Mouse (Mus musculus) heart, postnatal 25 days (tissue): ENCODE measurements around the gene Tedc2. TPM values are rescaled to one million over a fixed set of nuclear protein-coding genes. Genes with fewer than 3 reads are reported as not detected.

Experiments
- DNase-seq: peaks from one replicate; pipeline ENCODE4 v3.0.0; 2022; ENCODE audit warnings: low spot score
- intact Hi-C: fragments of 180-260 bp; cut with DNase I; formaldehyde crosslinking; loops from one replicate; pipeline ENCODE4 v1.15.1; 2025
- total RNA-seq, 2 experiments: library from RNA; stranded (reverse); gene quantifications; 2 replicates each; pipeline ENCODE4 v1.2.3; 2021

Gene Tedc2
- total RNA-seq, 2 experiments from 2014 or later: 1.7 to 2.2 TPM

- DNase-seq: no peak
- intact Hi-C loops: no loop called here
Measured at GRCm38 (mm10) chr17:24199252-24199651, 21.4 kb downstream of the Tedc2 start.

GRCm38 (mm10) chr17:24197032-24197824 is 23.4 kb downstream of the Tedc2 start:
- intact Hi-C loops: no loop called here
- no peak for DNase-seq

- DNase-seq: no peak
- intact Hi-C loops: no loop called here
Measured at GRCm38 (mm10) chr17:24195349-24195748, 25.3 kb downstream of the Tedc2 start.

GRCm38 (mm10) chr17:24193769-24194168 is 26.9 kb downstream of the Tedc2 start:
- DNase-seq: no peak
- intact Hi-C loops: no loop called here

- DNase-seq: no peak
- intact Hi-C loops: no loop called here
Measured at GRCm38 (mm10) chr17:24193268-24193667, 27.4 kb downstream of the Tedc2 start.

- DNase-seq: no peak
- intact Hi-C loops: no loop called here
Measured at GRCm38 (mm10) chr17:24192848-24193247, 27.8 kb downstream of the Tedc2 start.

- intact Hi-C loops: no loop called here
- no peak for DNase-seq
Measured at GRCm38 (mm10) chr17:24191481-24191880, 29.2 kb downstream of the Tedc2 start.

- no peak for DNase-seq
- intact Hi-C loops: no loop called here
Measured at GRCm38 (mm10) chr17:24190934-24191333, 29.7 kb downstream of the Tedc2 start.

GRCm38 (mm10) chr17:24174259-24174658 is 46.4 kb downstream of the Tedc2 start:
- no peak for DNase-seq
- intact Hi-C loops: loop anchor here (5.0 kb wide), 1 partner anchor 78 kb away; the partner anchor contains the start of gene Ccnf

GRCm38 (mm10) chr17:24173423-24173822 is 47.2 kb downstream of the Tedc2 start:
- no peak for DNase-seq
- intact Hi-C loops: loop anchor here (1.0 to 5.0 kb wide), 4 partner anchors 79 to 217 kb away; partner anchors contain the start of genes Abca17, Abca3 and Ccnf

GRCm38 (mm10) chr17:24171738-24172137 is 48.9 kb downstream of the Tedc2 start:
- DNase-seq: no peak
- intact Hi-C loops: loop anchor here (2.0 to 5.0 kb wide), 4 partner anchors 33 to 219 kb away; partner anchors contain the start of genes Abca17, Abca3, Ccnf and Tbc1d24

GRCm38 (mm10) chr17:24170729-24171128 is 49.9 kb downstream of the Tedc2 start:
- intact Hi-C loops: loop anchor here (2.0 to 5.0 kb wide), 2 partner anchors 34 to 82 kb away; partner anchors contain the start of genes Ccnf and Tbc1d24

GRCm38 (mm10) chr17:24170125-24170524 is 50.5 kb downstream of the Tedc2 start:
- intact Hi-C loops: loop anchor here (2.0 to 5.0 kb wide), 2 partner anchors 35 to 82 kb away; partner anchors contain the start of genes Ccnf and Tbc1d24

More at GRCm38 (mm10) chr17:24170729-24171128, 49.9 kb downstream of the Tedc2 start:
- DNase-seq: no peak

GRCm38 (mm10) chr17:24169317-24170065 is 51.2 kb downstream of the Tedc2 start, which contains the start of gene Atp6v0c:
Gene Atp6v0c, minus strand, starts transcription at chr17:24169702.
- intact Hi-C loops: loop anchor here (2.0 to 5.0 kb wide), 2 partner anchors 35 to 83 kb away; partner anchors contain the start of genes Ccnf and Tbc1d24
- peak; percentile 88 for DNase-seq

More at GRCm38 (mm10) chr17:24170125-24170524, 50.5 kb downstream of the Tedc2 start:
- DNase-seq: no peak

GRCm38 (mm10) chr17:24168590-24169277 is 51.9 kb downstream of the Tedc2 start:
- peak; percentile 22 for DNase-seq
- intact Hi-C loops: no loop called here

GRCm38 (mm10) chr17:24167891-24168505 is 52.7 kb downstream of the Tedc2 start:
- DNase-seq: no peak
- intact Hi-C loops: no loop called here

GRCm38 (mm10) chr17:24167120-24167519 is 53.5 kb downstream of the Tedc2 start:
- no peak for DNase-seq
- intact Hi-C loops: no loop called here
